Mouse (Mus musculus) erythroblast, embryonic 14.5 days (primary cell): ENCODE results near the gene Gm28051.

ENCODE experiments used
- GATA1 ChIP-seq: IDR thresholded peaks from 2 replicates; pipeline ENCODE4 v1.6.1; 2012; ENCODE audit warnings: low read length, inconsistent platforms, mixed read lengths
- TAL1 ChIP-seq: IDR thresholded peaks from 3 replicates; pipeline ENCODE4 v1.6.1; 2012; ENCODE audit warnings: low read length, inconsistent platforms, mixed read lengths

GRCm38 (mm10) chr12:102670848-102671247, 86.7 kb downstream of the Gm28051 start:
- TF ChIP-seq TAL1 (no peak), GATA1 (no peak)
